Comparison of ENCODE assay signal across 8 mouse cellular contexts in the genomic region with DNA sequence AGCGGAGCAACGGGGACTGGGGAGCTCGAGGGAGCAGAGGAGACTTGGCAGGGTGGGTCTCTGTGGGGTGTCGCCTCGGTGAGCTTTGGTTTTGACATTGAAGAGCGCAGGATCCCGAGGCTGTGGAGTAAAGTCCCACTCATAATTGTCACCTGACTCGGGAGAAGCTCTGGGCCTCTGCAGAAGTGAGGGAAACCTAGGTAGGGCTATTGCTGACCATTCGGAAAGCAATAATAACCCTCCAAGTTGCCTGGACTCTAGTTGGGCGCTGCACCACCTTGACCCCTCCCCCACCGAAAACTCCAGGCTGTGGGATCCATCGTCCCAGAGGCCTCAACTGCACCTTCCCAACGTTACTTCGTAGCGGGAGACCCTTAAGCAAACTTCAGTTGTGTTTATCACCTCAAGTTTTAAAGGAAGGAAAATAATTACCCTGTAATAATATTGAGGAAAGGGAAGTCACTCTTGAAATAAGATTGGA. TPM values are rescaled to one million over a fixed set of nuclear protein-coding genes. Genes with fewer than 3 reads are reported as not detected.
A peak's percentile ranks its signal among the peaks of the same experiment; 100 is the strongest.
DNase-seq lines count a peak whose midpoint lies in the region; ATAC-seq and TF ChIP-seq lines count a peak whose summit lies in the region.

No protein-coding gene starts in this region.

- TF ChIP-seq POLR2A in kidney, adult 2 months (IDR thresholded peaks at IDR 0.05; ENCODE audit: low read depth, low read length) = no peak
- TF ChIP-seq POLR2A in bone marrow, adult 2 months (IDR thresholded peaks at IDR 0.05; ENCODE audit: borderline replicate concordance, control insufficient read depth, low read depth, low read length) = no peak

- H3K4me2 ChIP-seq in hindbrain, embryonic 11.5 days (replicated peaks; ENCODE audit: low read depth, low read length) = peak overlapping the region; percentile 54
- peak overlapping the region; percentile 84 for H3K4me2 ChIP-seq in lung, postnatal 0 days (replicated peaks; ENCODE audit: low read depth, low read length)

- no peaks in the 10 kb centered on the region; the same call in 1 of the 2 replicates for H3K4me1 ChIP-seq in kidney, adult 2 months (ENCODE audit: control insufficient read depth, insufficient read depth, low read length)
- no peaks in the 10 kb centered on the region for H3K4me1 ChIP-seq in bone marrow, adult 2 months (ENCODE audit: control insufficient read depth, insufficient read depth, low read length)
- H3K4me1 ChIP-seq in hindbrain, embryonic 11.5 days (replicated peaks; ENCODE audit: control insufficient read depth, insufficient read depth, low read length) = no peaks in the 10 kb centered on the region
- no peaks in the 10 kb centered on the region for H3K4me1 ChIP-seq in lung, postnatal 0 days (ENCODE audit: insufficient read depth, low read depth, low read length)

- H3K9me3 ChIP-seq in hindbrain, embryonic 11.5 days (ENCODE audit: control insufficient read depth, low read length) = no peaks in the 10 kb centered on the region
- no peaks in the 10 kb centered on the region for H3K9me3 ChIP-seq in lung, postnatal 0 days (ENCODE audit: low read length)

- H3K9ac ChIP-seq in hindbrain, embryonic 11.5 days (ENCODE audit: low read depth, low read length) = peak overlapping the region; percentile 75
- H3K9ac ChIP-seq in lung, postnatal 0 days (replicated peaks; ENCODE audit: low read depth) = peak overlapping the region; percentile 56

- no peak for DNase-seq in kidney, adult 2 months
- DNase-seq in kidney, adult 8-10 months = no peak
- no peak for DNase-seq in hindbrain, embryonic 11.5 days (ENCODE audit: low spot score)
- no peak for DNase-seq in lung, postnatal 0 days (ENCODE audit: low spot score)
- peak; percentile 32 for DNase-seq in testis, postnatal 14 days (ENCODE audit: low spot score)
- DNase-seq in cerebellum, adult 9-11 months = no peak
- DNase-seq in left cerebral cortex, postnatal 36 days (ENCODE audit: low spot score in 2 of 2) = no peak

- intact Hi-C loops in left cerebral cortex, postnatal 36 days (cut with DNase I) = loop anchor here (5.0 kb wide), 1 partner anchor 69 kb away; a partner anchor contains a TSS

- H3K36me3 ChIP-seq in kidney, adult 2 months (ENCODE audit: control insufficient read depth, insufficient read depth, low read length) = 0 out of 2 replicates have a peak, but pooled peaks cover 2% of the 10 kb centered on the region
- H3K36me3 ChIP-seq in hindbrain, embryonic 11.5 days (ENCODE audit: control insufficient read depth, insufficient read depth, low read length) = 0 out of 2 replicates have a peak, but pooled peaks cover 3% of the 10 kb centered on the region
- H3K36me3 ChIP-seq in lung, postnatal 0 days (ENCODE audit: insufficient read depth, low read length) = 0 out of 2 replicates have a peak, but pooled peaks cover 2% of the 10 kb centered on the region

- ATAC-seq in hindbrain, embryonic 11.5 days (ENCODE audit: low FRiP score) = no peak
- ATAC-seq in lung, postnatal 0 days = peak; percentile 34

- peak overlapping the region; percentile 89 for H3K4me3 ChIP-seq in kidney, adult 2 months (ENCODE audit: insufficient read depth, low read depth, low read length)
- H3K4me3 ChIP-seq in bone marrow, adult 2 months (replicated peaks; ENCODE audit: control insufficient read depth, low read depth, low read length) = peak overlapping the region; percentile 85
- peak overlapping the region; percentile 76 for H3K4me3 ChIP-seq in hindbrain, embryonic 11.5 days (ENCODE audit: low read depth, low read length)
- H3K4me3 ChIP-seq in lung, postnatal 0 days (ENCODE audit: low read depth, low read length) = peak overlapping the region; percentile 93

- peak overlapping the region; percentile 66 for H3K27ac ChIP-seq in kidney, adult 2 months (ENCODE audit: insufficient read depth, low read depth, low read length)
- H3K27ac ChIP-seq in bone marrow, adult 2 months (ENCODE audit: control insufficient read depth, insufficient read depth, low read depth, low read length, poor library complexity) = no peak overlapping the region
- H3K27ac ChIP-seq in hindbrain, embryonic 11.5 days (ENCODE audit: low read depth, low read length) = peak overlapping the region; percentile 61; the same call in 1 of the 2 replicates
- H3K27ac ChIP-seq in lung, postnatal 0 days (ENCODE audit: low read length) = peak overlapping the region; percentile 66; the same call in 1 of the 2 replicates

- H3K27me3 ChIP-seq in kidney, adult 2 months (replicated peaks; ENCODE audit: control insufficient read depth, insufficient read depth, low read length) = no peaks in the 10 kb centered on the region
- H3K27me3 ChIP-seq in hindbrain, embryonic 11.5 days (ENCODE audit: control insufficient read depth, insufficient read depth, low read length) = no peaks in the 10 kb centered on the region
- H3K27me3 ChIP-seq in lung, postnatal 0 days (replicated peaks; ENCODE audit: insufficient read depth, low read length) = no peaks in the 10 kb centered on the region

- no peak for TF ChIP-seq EP300 in lung, postnatal 0 days (IDR thresholded peaks at IDR 0.05)

- no peak for TF ChIP-seq CTCF in kidney, adult 2 months (conservative IDR thresholded peaks at IDR 0.05; ENCODE audit: insufficient read depth, insufficient read length, low read depth, low read length)
- TF ChIP-seq CTCF in bone marrow, adult 2 months (IDR thresholded peaks at IDR 0.05; ENCODE audit: control insufficient read depth, insufficient read depth, low read length) = no peak
- no peak for TF ChIP-seq CTCF in lung, postnatal 0 days (IDR thresholded peaks at IDR 0.05)

- whole genome bisulfite sequencing in kidney, adult 2 months = under 1% methylated on average over 15 of the region's 15 CpGs
- 1% methylated on average over 15 of the region's 15 CpGs for WGBS in bone marrow, adult 2 months
- whole genome bisulfite sequencing in hindbrain, embryonic 11.5 days = 1% methylated on average over 15 of the region's 15 CpGs
- WGBS in lung, postnatal 0 days = 0% methylated on average over 15 of the region's 15 CpGs

RNA-seq across cellular contexts. Expression of a gene that starts 0.3 kb away (rescaled TPM):
- polyA plus RNA-seq in kidney, adult 2 months (2012; rRNA removed) = 6.6 and 9.1 TPM in 2 replicates
- polyA plus RNA-seq in bone marrow, adult 2 months (2011; ENCODE audit: insufficient read depth, insufficient read length, low replicate concordance, missing spikeins) = 8.8 and 8.9 TPM in 2 replicates
- 73.8 and 79.2 TPM in 2 replicates for polyA plus RNA-seq in hindbrain, embryonic 11.5 days (2014; fragmentation: Nextera tagmentation; extraction: Ambion mirVana)
- polyA plus RNA-seq in lung, postnatal 0 days (2015; fragmentation: Nextera tagmentation; extraction: Ambion mirVana) = 20.2 and 20.7 TPM in 2 replicates
- 10 to 100 TPM; 55.3 to 57.3 TPM for total RNA-seq in left cerebral cortex, postnatal 36 days (2021)
